Mouse (Mus musculus): ENCODE measurements around the gene Zfp422.
A peak's percentile ranks its signal among the peaks of the same experiment; 100 is the strongest.

Zfp422 gene

DNA sequence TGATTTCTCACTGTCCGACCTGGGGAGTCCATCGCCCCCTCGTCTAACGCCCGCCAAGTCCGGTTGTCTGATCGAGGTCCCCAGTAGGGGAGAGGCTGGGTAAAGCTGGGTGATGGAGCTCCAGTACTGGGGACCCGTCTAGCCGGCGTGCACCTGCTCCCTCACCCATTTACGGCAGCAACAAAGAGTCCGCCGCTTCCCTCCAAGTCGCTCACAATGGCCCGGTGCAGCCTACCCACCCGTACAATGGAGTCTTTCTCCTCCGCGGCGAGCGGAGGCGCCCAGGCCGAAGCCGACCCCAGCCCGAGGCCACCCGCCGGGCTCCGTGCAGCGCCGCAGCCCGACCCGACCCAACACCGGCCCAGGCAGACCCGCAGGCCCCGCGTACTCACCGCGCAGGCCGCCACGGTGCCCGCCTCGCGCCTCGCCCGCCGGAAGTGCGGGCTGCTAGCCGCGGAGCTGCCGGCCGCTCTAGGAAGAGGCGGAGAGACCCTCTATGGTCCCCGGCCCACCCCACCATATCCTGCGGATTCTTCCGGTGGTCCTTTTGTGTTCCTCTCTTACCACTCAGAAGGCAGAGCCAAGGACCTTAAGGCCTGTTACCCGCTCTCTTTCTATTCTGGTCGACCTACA lies at the start of gene Zfp422:
Zfp422 (minus strand) TSS at position 461 of the 633 bp plus-strand sequence.
- DNase-seq = peak; percentile 80

DNA sequence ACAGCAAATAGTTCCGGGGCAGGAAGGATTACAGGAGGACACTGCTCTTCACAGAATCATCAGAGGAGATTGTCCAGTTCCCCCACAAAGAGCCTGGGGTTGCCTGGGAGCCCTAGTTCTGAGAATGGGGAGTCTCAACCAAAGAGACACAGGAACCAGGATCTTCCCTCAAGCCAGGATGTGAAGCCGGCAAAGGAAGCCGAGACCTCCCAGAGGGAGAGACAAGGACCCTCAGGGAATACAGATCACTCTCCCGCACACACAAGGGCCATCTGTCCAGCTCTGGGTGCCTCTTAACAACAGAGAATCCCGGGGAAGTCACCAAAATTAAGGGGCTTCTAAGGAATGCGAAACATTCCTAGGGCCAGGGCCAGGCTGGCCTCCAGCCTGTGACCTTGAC lies 48.5 kb upstream of the Zfp422 start:
- DNase-seq = no peak

GRCm38 (mm10) chr6:116676355-116676913 lies 47.6 kb upstream of the Zfp422 start:
- DNase-seq = no peak

- no peak for DNase-seq
Measured at GRCm38 (mm10) chr6:116674283-116674886, 45.6 kb upstream of the Zfp422 start.

DNA sequence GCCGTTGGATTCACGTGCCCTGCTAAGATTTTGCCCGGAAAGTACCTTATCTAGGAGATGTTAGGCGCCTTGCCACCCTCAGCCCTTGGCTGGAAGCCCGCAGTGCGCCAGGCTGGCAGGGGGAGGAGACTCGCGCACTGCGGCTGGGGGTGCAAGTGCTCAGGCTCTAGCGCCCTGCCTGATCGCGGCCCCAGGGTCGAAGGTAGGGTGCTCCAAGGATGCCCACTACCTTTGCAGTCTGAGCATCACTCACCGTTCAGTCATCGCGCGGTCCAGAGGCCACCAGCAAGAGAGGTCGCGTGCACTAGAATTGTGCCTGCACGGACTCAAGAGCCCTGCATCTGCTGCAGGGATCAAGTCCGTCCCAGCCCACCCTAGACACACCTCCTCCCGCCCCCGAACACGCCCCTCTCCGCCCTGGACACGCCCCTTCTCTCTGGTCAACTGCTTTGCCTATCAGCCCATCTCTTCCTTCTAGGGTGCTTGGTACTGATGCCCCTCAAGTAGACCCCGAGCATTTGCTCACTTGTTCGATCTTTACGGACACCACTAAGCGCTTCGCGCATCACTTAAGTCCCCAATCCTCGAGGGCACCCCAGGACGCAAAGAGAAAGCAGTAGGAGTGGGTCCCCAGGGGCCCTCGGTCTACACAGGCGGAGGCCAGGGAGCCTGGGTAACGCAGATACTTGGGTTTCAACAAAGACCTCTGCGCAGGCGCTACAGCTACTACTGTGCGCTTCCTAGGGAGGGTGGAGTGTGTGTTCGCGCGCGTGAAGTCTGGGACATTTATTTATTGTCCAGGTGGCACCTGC lies 44.9 kb upstream of the Zfp422 start, which contains the start of gene Rassf4:
Rassf4 (minus strand) TSS at position 482 of the 812 bp plus-strand sequence.
- DNase-seq = peak; percentile 91

DNA sequence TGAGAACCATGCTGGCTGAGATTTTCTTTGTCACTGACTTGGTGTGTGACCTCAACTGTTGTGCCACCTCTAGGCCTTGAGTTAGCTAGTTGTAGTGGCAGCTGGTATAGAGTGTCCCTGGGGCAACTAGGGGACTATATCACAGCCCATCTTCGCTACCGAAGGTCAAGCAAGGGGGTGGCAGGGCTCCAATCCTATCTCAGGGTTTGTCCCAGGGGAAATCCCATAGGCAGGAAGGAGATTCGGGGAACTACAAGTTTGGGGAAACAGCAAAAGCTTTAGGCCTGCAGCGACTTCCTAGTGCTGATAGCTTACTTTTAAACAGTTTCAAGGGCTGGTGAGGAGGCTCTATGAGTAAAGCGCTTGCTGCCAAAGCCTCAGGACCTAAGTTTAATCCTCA lies 43.5 kb upstream of the Zfp422 start:
- DNase-seq = no peak

- DNase-seq = no peak
Measured at GRCm38 (mm10) chr6:116671768-116672167, 43.0 kb upstream of the Zfp422 start.

- DNase-seq = peak; percentile 58
Measured at GRCm38 (mm10) chr6:116671031-116671430, 42.2 kb upstream of the Zfp422 start.

GRCm38 (mm10) chr6:116670144-116670543 lies 41.3 kb upstream of the Zfp422 start:
- DNase-seq = no peak

DNA sequence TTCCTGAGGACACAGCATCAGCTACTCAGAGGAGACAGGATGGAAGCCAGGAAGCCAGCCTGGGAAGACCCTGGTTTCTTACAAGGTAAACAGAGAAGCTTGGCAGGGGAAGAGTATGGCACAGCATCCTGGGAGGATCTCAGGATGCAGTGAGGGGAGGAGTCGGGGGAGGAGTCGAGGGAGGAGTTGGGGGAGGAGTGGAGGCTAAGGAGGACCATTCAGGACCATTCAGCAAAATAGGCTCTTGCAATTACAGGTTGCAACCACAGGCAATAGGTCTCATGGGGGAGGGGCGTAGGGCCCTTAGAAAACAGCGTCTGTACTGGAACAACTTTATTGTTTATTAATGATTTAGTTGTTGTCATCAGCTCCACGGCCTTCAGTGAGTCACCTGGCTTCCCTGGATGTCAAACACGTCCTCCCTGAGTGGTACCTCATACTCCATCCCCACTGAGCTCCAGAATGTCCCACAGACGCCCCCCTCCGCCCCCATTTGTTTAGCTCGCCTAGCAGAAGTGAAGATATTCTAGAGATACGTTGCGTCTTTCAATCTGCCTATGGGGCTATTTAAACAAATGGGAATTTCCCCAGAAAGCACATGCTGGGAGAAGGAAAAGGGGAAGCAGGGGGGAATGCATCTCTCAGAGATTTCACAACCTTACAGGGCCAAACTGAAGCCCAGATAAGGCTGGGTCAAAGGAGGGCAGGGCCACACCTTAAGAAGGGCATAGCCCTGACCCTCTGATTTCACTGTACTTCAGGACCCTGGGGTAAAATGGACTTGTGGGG lies 40.1 kb upstream of the Zfp422 start:
- DNase-seq = no peak

DNA sequence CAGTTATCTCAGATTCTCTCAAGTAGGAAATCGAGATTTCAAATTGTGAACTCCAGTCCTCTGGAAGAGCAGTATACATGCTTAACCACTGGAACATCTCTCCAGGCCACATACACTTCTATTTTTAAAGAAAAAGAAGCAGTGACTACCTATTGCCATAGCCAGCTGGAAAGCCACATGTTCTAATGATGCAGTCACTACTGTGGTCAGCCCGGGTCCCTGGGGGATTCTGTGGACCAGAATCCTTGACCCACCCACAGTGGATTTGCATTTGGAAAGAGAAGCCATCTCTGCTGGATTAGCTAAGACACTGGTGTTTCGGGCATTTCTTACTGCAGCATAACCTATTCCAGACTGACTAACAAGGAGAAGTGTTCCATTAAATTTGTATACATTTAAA lies 38.6 kb upstream of the Zfp422 start:
- no peak for DNase-seq

- DNase-seq = no peak
Measured at GRCm38 (mm10) chr6:116666892-116667291, 38.1 kb upstream of the Zfp422 start.

DNA sequence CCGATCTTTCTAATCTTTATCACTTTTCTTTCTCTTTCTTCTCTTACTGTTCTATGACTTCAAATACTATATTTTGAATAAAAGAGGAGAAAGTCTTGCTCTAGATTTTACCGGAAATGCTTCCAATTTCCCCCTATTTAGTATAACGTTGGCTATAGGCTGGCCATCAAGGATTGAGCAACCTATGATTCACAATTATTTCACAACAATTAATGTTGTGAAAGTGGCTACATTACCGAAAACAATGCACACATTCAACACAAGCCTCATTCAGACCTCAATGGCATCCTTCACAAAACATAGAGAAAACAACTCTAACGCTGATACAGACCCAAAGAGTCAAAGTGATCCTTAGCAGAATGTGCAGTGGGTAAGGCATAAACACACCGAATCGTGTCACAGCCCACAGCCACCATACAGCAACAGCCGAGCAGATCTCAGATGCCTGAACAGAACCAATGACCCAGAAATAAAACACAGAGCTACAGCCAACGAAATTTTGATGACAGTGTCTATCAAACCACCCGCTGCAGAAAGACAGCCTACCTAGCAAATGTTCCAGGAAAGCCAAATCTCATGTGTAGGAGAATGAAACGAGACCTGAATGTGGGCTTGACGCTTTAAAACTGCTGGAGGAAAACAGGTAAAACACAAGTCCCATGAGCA lies 37.4 kb upstream of the Zfp422 start:
- DNase-seq = no peak

DNA sequence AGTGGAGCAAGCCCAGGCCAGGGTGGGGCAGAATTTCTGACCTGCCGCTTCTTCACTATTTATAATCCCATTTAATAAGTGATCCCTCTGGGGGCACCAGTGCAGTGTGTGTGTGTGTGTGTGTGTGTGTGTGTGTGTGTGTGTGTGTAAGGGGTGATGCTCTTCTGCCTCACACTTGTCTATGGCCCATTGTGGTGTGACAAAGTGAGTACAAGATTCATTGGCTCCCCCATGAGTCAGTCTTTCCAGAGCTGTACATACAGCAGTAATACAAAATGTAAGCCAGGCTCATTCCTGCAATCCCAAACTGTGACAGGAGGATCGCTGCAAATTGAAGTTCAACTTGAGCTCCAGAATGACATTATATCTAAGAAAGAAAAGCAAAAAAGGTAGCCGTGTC lies 36.0 kb upstream of the Zfp422 start:
- DNase-seq = no peak

- no peak for DNase-seq
Measured at GRCm38 (mm10) chr6:116664031-116664430, 35.2 kb upstream of the Zfp422 start.

GRCm38 (mm10) chr6:116663364-116663763 lies 34.6 kb upstream of the Zfp422 start:
- DNase-seq = no peak

DNA sequence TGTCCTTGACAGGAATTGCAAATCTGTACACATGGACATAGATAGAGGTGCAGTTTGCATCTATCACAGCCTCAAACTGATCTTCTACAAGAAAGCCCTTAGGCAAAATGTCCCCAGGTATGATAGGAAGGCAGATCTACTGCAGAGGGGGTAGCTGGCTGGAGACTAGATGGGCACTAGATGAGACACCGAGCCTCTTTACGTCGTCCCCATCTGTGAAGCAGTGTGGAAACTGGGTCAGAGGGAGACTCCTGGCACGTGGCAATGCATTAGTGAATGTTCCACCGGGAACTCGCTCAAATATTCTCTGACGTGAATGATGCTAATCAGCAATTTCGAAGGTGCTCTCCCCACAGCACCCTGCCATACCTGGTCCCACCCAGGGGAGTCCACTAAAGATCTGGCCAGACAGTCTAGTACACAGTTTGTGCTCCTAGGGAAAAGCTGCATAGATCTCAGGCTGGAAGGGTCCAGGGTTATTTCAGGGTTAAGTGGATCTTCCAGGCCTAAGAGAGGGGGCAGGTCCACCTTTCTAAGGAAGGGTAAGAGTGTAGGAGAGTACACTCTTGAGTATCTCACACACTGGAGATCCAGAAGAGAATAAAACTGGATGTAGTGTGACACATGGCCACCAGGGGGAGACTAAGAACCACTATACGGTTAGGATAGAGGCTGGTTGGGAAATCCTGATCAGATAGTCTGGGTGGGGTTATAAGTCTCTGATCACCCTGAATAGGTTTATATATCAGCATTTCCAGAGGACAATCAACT lies 25.1 kb upstream of the Zfp422 start:
- DNase-seq = peak; percentile 71

DNA sequence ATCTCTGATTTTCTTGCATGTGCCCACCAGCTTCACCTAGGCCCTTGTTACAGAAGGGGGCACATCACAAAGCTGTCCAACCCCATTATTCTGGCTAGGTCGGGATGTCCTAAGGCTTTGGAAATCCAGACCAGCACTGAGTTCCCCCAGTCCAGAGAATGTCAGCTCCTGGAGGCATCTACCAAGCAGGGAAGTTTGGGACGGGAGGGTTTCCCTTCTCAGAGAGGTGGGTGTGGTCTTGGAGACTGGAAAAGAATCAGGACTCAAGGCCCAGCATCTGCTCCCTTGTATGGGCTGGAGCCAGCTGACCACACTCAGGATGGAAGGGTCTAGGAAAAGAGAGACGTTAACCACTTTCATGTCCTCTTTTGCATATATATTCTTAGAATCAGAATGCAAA lies 24.4 kb upstream of the Zfp422 start:
- DNase-seq = no peak

- peak; percentile 82 for DNase-seq
Measured at GRCm38 (mm10) chr6:116651437-116652118, 22.8 kb upstream of the Zfp422 start.

DNA sequence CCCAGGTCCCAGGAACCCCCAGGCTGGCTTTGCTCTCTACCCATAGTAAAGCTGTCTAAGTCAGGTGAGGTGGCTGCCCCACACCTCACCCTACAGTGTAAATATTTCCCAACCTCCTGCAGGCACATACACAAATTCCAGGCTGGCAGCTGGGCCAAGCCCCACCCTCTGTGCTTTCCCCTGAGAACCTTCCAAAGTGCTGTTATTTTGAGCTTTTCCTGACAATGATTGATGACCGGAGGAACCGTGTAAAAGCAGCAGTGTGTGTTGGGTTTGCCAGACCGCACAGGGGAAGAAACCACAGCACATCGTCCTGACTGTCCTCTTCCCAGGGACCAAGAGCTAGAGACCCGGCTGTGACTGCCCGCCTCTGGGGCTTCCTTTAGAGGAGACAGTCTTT lies 21.6 kb upstream of the Zfp422 start, which contains the start of gene Depp1:
Depp1 (plus strand) TSS at position 204 of the 400 bp plus-strand sequence.
- peak; percentile 80 for DNase-seq

DNA sequence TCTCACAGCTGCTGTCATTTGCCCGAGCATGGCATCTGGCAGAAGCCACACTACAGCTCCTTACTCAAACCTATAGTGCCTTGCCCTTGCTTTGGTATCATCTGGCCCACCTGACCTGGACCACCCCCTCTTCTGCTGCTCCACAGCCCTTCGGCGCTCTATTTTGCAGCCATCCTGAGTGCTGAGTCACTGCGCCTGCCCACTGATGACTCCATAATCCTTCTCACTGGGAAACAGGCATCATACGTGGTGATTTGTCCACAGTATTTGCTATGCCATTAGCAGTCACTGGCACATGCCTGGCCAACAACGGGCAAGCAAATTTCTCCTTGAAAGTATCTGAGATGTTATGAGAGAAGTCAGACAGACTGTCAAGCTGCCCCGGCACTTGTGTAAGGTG lies 21.0 kb upstream of the Zfp422 start:
- DNase-seq = peak; percentile 27

Measured in lung, postnatal 10 days (tissue).